In the genomic region with DNA sequence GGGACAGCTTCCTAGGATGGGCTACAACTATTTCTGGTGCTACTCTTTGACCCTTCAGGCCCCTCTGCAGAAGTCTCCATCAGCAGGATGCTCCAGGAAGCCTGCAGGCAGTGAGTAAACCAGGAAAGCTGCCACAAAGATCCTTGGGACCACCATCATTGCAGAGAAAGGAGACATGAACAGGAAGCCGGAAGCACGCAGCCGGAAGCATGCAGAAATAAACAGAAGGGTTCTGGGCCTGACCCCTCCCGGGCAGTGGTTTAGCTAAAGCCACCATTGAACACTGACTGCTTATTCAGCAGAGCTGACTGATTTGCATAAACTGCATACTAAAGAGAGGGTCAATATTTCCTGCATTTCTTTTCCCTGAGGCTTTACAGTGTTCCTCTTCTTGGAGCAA, we compare ENCODE assay signal across 19 mouse cellular contexts. TPM values are rescaled to one million over a fixed set of nuclear protein-coding genes. Genes with fewer than 3 reads are reported as not detected.
A peak's percentile ranks its signal among the peaks of the same experiment; 100 is the strongest.
DNase-seq lines count a peak whose midpoint lies in the region; ATAC-seq and TF ChIP-seq lines count a peak whose summit lies in the region.
"Had no signal": no experiment of that assay in that cellular context is flagged by ENCODE, and none has a peak within 500 bp of the region (broad histone marks: within the 10 kb centered on the region; RNA-seq: fewer than 3 reads in every experiment).

No protein-coding gene starts in this region.

- no peaks in the 10 kb centered on the region for H3K36me3 ChIP-seq in hindbrain, embryonic 16.5 days (ENCODE audit: control insufficient read depth, insufficient read depth, low read length)
- no peaks in the 10 kb centered on the region for H3K36me3 ChIP-seq in hindbrain, embryonic 14.5 days (replicated peaks; ENCODE audit: control insufficient read depth, insufficient read depth)
- no peaks in the 10 kb centered on the region for H3K36me3 ChIP-seq in midbrain, embryonic 10.5 days
- no peaks in the 10 kb centered on the region for H3K36me3 ChIP-seq in midbrain, postnatal 0 days (ENCODE audit: insufficient read depth, low read length)
- H3K36me3 ChIP-seq: embryonic facial prominence, embryonic 10.5 days; intestine, embryonic 15.5 days; limb, embryonic 13.5 days; stomach, embryonic 15.5 days had no signal

- no peak for DNase-seq in hindbrain, embryonic 14.5 days (ENCODE audit: low spot score)
- DNase-seq in kidney, postnatal 4 days: peak; percentile 29 to 43
- DNase-seq in kidney, adult 8-10 months: no peak
- DNase-seq in midbrain, embryonic 10.5 days (ENCODE audit: low spot score): no peak
- no peak for DNase-seq in midbrain, postnatal 0 days (ENCODE audit: low spot score)
- peak; percentile 34 to 58 for DNase-seq in lung, postnatal 4 days
- no peak for DNase-seq in ovary, postnatal 36 days (ENCODE audit: low spot score)
- DNase-seq: adrenal gland, adult 2 months; cerebellum, adult 9-10 months; gastrocnemius, postnatal 36 days; thymus, adult 18-20 months; thymus, postnatal 4 days had no signal

- no peaks in the 10 kb centered on the region for H3K27me3 ChIP-seq in hindbrain, embryonic 16.5 days (replicated peaks; ENCODE audit: control insufficient read depth, insufficient read depth, low read length)
- H3K27me3 ChIP-seq in hindbrain, embryonic 14.5 days (ENCODE audit: control insufficient read depth, insufficient read depth, low read length): no peaks in the 10 kb centered on the region
- H3K27me3 ChIP-seq in midbrain, embryonic 10.5 days (ENCODE audit: low read depth, poor library complexity, severe bottlenecking): no peaks in the 10 kb centered on the region
- H3K27me3 ChIP-seq in midbrain, postnatal 0 days (ENCODE audit: insufficient read depth, low read length): no peaks in the 10 kb centered on the region
- H3K27me3 ChIP-seq: intestine, embryonic 15.5 days; limb, embryonic 13.5 days; stomach, embryonic 15.5 days had no signal

- no peaks in the 10 kb centered on the region for H3K4me1 ChIP-seq in hindbrain, embryonic 16.5 days (ENCODE audit: control insufficient read depth, insufficient read depth, low read depth, low read length)
- no peaks in the 10 kb centered on the region for H3K4me1 ChIP-seq in hindbrain, embryonic 14.5 days (replicated peaks; ENCODE audit: control insufficient read depth, insufficient read depth, low read length)
- peaks cover 6% of the 10 kb centered on the region for H3K4me1 ChIP-seq in midbrain, embryonic 10.5 days
- H3K4me1 ChIP-seq in midbrain, postnatal 0 days (ENCODE audit: insufficient read depth, low read length): no peaks in the 10 kb centered on the region
- H3K4me1 ChIP-seq: intestine, embryonic 15.5 days had no signal

- no peak overlapping the region for H3K4me3 ChIP-seq in hindbrain, embryonic 16.5 days (ENCODE audit: low read length)
- H3K4me3 ChIP-seq in hindbrain, embryonic 14.5 days (replicated peaks; ENCODE audit: low read length): no peak overlapping the region
- no peak overlapping the region for H3K4me3 ChIP-seq in midbrain, embryonic 10.5 days
- no peak overlapping the region for H3K4me3 ChIP-seq in midbrain, postnatal 0 days (ENCODE audit: low read depth, low read length)
- H3K4me3 ChIP-seq: embryonic facial prominence, embryonic 10.5 days; intestine, embryonic 15.5 days; limb, embryonic 13.5 days; myocyte; stomach, embryonic 15.5 days had no signal

- ATAC-seq in hindbrain, embryonic 16.5 days: peak; percentile 58; the same call in 1 of the 2 replicates
- no peak; the same call in 1 of the 2 replicates for ATAC-seq in hindbrain, embryonic 14.5 days (ENCODE audit: low FRiP score)
- no peak for ATAC-seq in midbrain, postnatal 0 days (ENCODE audit: low FRiP score)
- ATAC-seq: forebrain, embryonic 16.5 days; intestine, embryonic 15.5 days had no signal

- H3K4me2 ChIP-seq in hindbrain, embryonic 16.5 days (ENCODE audit: low read length): no peak overlapping the region
- H3K4me2 ChIP-seq in hindbrain, embryonic 14.5 days (replicated peaks): no peak overlapping the region
- no peak overlapping the region for H3K4me2 ChIP-seq in midbrain, postnatal 0 days (ENCODE audit: low read depth, low read length, poor library complexity, severe bottlenecking)
- H3K4me2 ChIP-seq: intestine, embryonic 15.5 days; limb, embryonic 13.5 days; stomach, embryonic 15.5 days had no signal

- WGBS in hindbrain, embryonic 16.5 days: 56% methylated on average over 4 of the region's 4 CpGs
- 66% methylated on average over 4 of the region's 4 CpGs for WGBS in hindbrain, embryonic 14.5 days
- WGBS in midbrain, embryonic 10.5 days: 81% methylated on average over 4 of the region's 4 CpGs
- 48% methylated on average over 4 of the region's 4 CpGs for WGBS in midbrain, postnatal 0 days

- no peak overlapping the region for H3K27ac ChIP-seq in hindbrain, embryonic 16.5 days (ENCODE audit: low read depth, low read length)
- H3K27ac ChIP-seq in hindbrain, embryonic 14.5 days: no peak overlapping the region
- H3K27ac ChIP-seq in midbrain, embryonic 10.5 days (replicated peaks): 0 out of 2 replicates have a peak overlapping the region, but pooled peaks have one; percentile 23
- no peak overlapping the region for H3K27ac ChIP-seq in midbrain, postnatal 0 days (ENCODE audit: low read depth, low read length)
- H3K27ac ChIP-seq: embryonic facial prominence, embryonic 10.5 days; intestine, embryonic 15.5 days; limb, embryonic 13.5 days; stomach, embryonic 15.5 days had no signal

- H3K9me3 ChIP-seq in hindbrain, embryonic 16.5 days (ENCODE audit: control insufficient read depth, low read length): no peaks in the 10 kb centered on the region
- H3K9me3 ChIP-seq in hindbrain, embryonic 14.5 days (ENCODE audit: control insufficient read depth, low read length): no peaks in the 10 kb centered on the region
- H3K9me3 ChIP-seq in midbrain, embryonic 10.5 days (replicated peaks): no peaks in the 10 kb centered on the region
- H3K9me3 ChIP-seq in midbrain, postnatal 0 days (ENCODE audit: low read length): no peaks in the 10 kb centered on the region
- H3K9me3 ChIP-seq: embryonic facial prominence, embryonic 10.5 days; intestine, embryonic 15.5 days; limb, embryonic 13.5 days; stomach, embryonic 15.5 days had no signal

- no peak for TF ChIP-seq CTCF in midbrain, postnatal 0 days (IDR thresholded peaks at IDR 0.05)

- no peak overlapping the region for H3K9ac ChIP-seq in hindbrain, embryonic 16.5 days (ENCODE audit: low read depth, low read length)
- no peak overlapping the region for H3K9ac ChIP-seq in hindbrain, embryonic 14.5 days
- H3K9ac ChIP-seq in midbrain, postnatal 0 days (replicated peaks; ENCODE audit: low read length, poor library complexity, severe bottlenecking): no peak overlapping the region
- H3K9ac ChIP-seq: intestine, embryonic 15.5 days; limb, embryonic 13.5 days; stomach, embryonic 15.5 days had no signal

RNA-seq across cellular contexts. Expression of a gene that starts 26.7 kb away (rescaled TPM):
- 32.5 and 33.8 TPM in 2 replicates for polyA plus RNA-seq in hindbrain, embryonic 16.5 days (2015; fragmentation: Nextera tagmentation; extraction: Ambion mirVana)
- polyA plus RNA-seq in hindbrain, embryonic 14.5 days (2014; fragmentation: Nextera tagmentation; extraction: Ambion mirVana): 30.3 and 30.5 TPM in 2 replicates
- 21.0 and 26.2 TPM in 2 replicates for polyA plus RNA-seq in midbrain, embryonic 10.5 days (2016; fragmentation: Nextera tagmentation; extraction: Ambion mirVana)
- 26.7 and 38.8 TPM in 2 replicates for total RNA-seq in midbrain, postnatal 0 days (2014; rRNA removed)
- 25.4 and 26.1 TPM in 2 replicates for polyA plus RNA-seq in midbrain, postnatal 0 days (2015; fragmentation: Nextera tagmentation; extraction: Ambion mirVana)

RNA-seq across cellular contexts. Expression of a gene that starts 34.7 kb away (rescaled TPM):
- 2.2 and 2.4 TPM in 2 replicates for polyA plus RNA-seq in hindbrain, embryonic 16.5 days (2015; fragmentation: Nextera tagmentation; extraction: Ambion mirVana)
- polyA plus RNA-seq in hindbrain, embryonic 14.5 days (2014; fragmentation: Nextera tagmentation; extraction: Ambion mirVana): 3.6 and 3.7 TPM in 2 replicates
- polyA plus RNA-seq in midbrain, embryonic 10.5 days (2016; fragmentation: Nextera tagmentation; extraction: Ambion mirVana): 0.10 and 0.37 TPM in 2 replicates
- total RNA-seq in midbrain, postnatal 0 days (2014; rRNA removed): 21.1 and 22.4 TPM in 2 replicates
- polyA plus RNA-seq in midbrain, postnatal 0 days (2015; fragmentation: Nextera tagmentation; extraction: Ambion mirVana): 2.0 and 2.4 TPM in 2 replicates

RNA-seq across cellular contexts. Expression of a gene that starts 59.6 kb away (rescaled TPM):
- 140 and 144 TPM in 2 replicates for polyA plus RNA-seq in hindbrain, embryonic 16.5 days (2015; fragmentation: Nextera tagmentation; extraction: Ambion mirVana)
- 161 and 195 TPM in 2 replicates for polyA plus RNA-seq in hindbrain, embryonic 14.5 days (2014; fragmentation: Nextera tagmentation; extraction: Ambion mirVana)
- polyA plus RNA-seq in midbrain, embryonic 10.5 days (2016; fragmentation: Nextera tagmentation; extraction: Ambion mirVana): 162 and 173 TPM in 2 replicates
- 40.8 and 62.4 TPM in 2 replicates for total RNA-seq in midbrain, postnatal 0 days (2014; rRNA removed)
- 195 and 198 TPM in 2 replicates for polyA plus RNA-seq in midbrain, postnatal 0 days (2015; fragmentation: Nextera tagmentation; extraction: Ambion mirVana)

Comparison
In these comparisons a context has a peak if more than half of its experiments do, and no peak if none do; other contexts are left out.
1. DNase-seq: peak in kidney, postnatal 4 days (2 of 2) and lung, postnatal 4 days (2 of 2); none in hindbrain, embryonic 14.5 days (single experiment), kidney, adult 8-10 months (0 of 2), midbrain, embryonic 10.5 days (single experiment), midbrain, postnatal 0 days (single experiment) and ovary, postnatal 36 days (single experiment).